Mouse (Mus musculus) small intestine, adult 2 months (tissue): ENCODE measurements around the gene Sap18b.

ENCODE experiments used
- CTCF ChIP-seq: fragments of 200-500 bp; IDR thresholded peaks from 2 replicates; pipeline ENCODE4 v1.5.1; 2012; ENCODE audit warnings: low read depth, mild to moderate bottlenecking, control low read depth, inconsistent platforms, low read length, moderate library complexity, mixed read lengths; ENCODE audit not compliant: insufficient replicate concordance, insufficient read length; ENCODE audit errors: extremely low read depth
- POLR2A ChIP-seq: fragments of 200-500 bp; IDR thresholded peaks from 2 replicates; pipeline ENCODE4 v1.6.1; 2012; ENCODE audit warnings: low read depth, mild to moderate bottlenecking, control low read depth, inconsistent platforms, low read length, moderate library complexity

DNA sequence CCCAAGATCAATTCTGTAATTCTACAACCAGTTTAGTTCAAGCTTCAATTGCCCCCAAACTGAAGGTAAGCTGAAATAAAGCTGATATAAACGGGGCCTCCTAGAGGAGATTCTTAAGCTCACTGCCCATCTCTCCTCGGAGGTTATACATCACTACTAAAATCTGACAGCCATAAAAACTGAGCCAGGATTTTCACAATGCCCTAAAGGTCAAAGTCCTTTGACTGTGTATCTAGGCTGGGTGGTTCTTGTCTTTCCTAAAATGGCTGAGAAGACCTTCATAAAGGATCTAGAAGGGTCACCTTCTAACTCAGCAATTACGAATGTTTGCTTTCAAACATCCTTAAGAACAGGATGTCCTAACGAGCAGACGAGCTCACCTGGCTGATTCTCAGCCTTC is 16.0 kb upstream of the Sap18b start:
- TF ChIP-seq POLR2A, result no peak
- TF ChIP-seq CTCF, result no peak
